Comparison of ENCODE assay signal across 20 mouse cellular contexts in the genomic region with DNA sequence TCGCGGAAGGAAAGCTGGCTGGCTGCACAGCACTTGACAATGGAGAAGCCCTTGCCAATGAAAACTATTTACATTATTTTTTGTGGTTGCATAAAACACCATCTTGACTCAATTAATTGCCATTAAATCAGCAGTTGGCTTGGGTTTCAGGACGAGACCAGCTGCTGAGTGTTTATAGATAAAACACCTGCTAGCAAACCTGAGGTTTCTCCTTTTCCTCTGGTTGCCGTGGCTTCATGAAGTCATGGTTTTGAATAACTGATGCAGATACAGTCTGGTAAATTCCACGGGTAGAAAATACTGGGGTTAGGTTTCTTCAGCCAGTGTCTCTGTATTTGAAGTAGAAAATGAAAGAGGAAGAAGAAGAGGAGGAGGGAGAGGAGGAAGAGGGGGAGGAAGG. TPM values are rescaled to one million over a fixed set of nuclear protein-coding genes. Genes with fewer than 3 reads are reported as not detected.
DNase-seq lines count a peak whose midpoint lies in the region; ATAC-seq and TF ChIP-seq lines count a peak whose summit lies in the region.
"Had no signal": no experiment of that assay in that cellular context is flagged by ENCODE, and none has a peak within 500 bp of the region (broad histone marks: within the 10 kb centered on the region; RNA-seq: fewer than 3 reads in every experiment).

No protein-coding gene starts in this region.

- H3K4me3 ChIP-seq in lung, embryonic 14.5 days (ENCODE audit: low read depth, low read length), result no peak overlapping the region
- H3K4me3 ChIP-seq in lung, postnatal 0 days (ENCODE audit: low read depth, low read length), result no peak overlapping the region
- H3K4me3 ChIP-seq in CH12.LX (replicated peaks in 1 of 3; ENCODE audit: low read depth in 2 of 3, low read length in 2 of 3, poor library complexity in 1 of 3) (peak overlapping the region in 1 of 3 experiments; percentile 38), myocyte (no peak overlapping the region)
- no peak overlapping the region for H3K4me3 ChIP-seq in heart, embryonic 11.5 days (ENCODE audit: low read depth, low read length)
- H3K4me3 ChIP-seq: embryonic facial prominence, embryonic 13.5 days; forebrain, embryonic 13.5 days; gastrocnemius, adult 2 months; heart, embryonic 13.5 days; hindbrain, embryonic 15.5 days had no signal

- no peak overlapping the region for H3K9ac ChIP-seq in lung, embryonic 14.5 days
- no peak overlapping the region for H3K9ac ChIP-seq in lung, postnatal 0 days (replicated peaks; ENCODE audit: low read depth)
- peak overlapping the region; percentile 23; the same call in 1 of the 2 replicates for H3K9ac ChIP-seq in CH12.LX (ENCODE audit: insufficient read depth, low read depth)
- H3K9ac ChIP-seq in heart, embryonic 11.5 days (ENCODE audit: low read depth, low read length), result no peak overlapping the region
- H3K9ac ChIP-seq: embryonic facial prominence, embryonic 13.5 days; forebrain, embryonic 13.5 days; heart, embryonic 13.5 days; hindbrain, embryonic 15.5 days had no signal

- no peak for TF ChIP-seq RAD21 in CH12.LX (IDR thresholded peaks at IDR 0.05; ENCODE audit: low read depth, low read length)

- H3K4me2 ChIP-seq in lung, embryonic 14.5 days, result no peak overlapping the region
- H3K4me2 ChIP-seq in lung, postnatal 0 days (replicated peaks; ENCODE audit: low read depth, low read length), result no peak overlapping the region
- H3K4me2 ChIP-seq in CH12.LX (ENCODE audit: insufficient read depth, low read depth, poor library complexity, severe bottlenecking) (peak overlapping the region; percentile 80), myocyte (ENCODE audit: low read depth) (peak overlapping the region; percentile 56)
- H3K4me2 ChIP-seq in heart, embryonic 11.5 days, result no peak overlapping the region
- H3K4me2 ChIP-seq: embryonic facial prominence, embryonic 13.5 days; forebrain, embryonic 13.5 days; heart, embryonic 13.5 days; hindbrain, embryonic 15.5 days had no signal

- TF ChIP-seq EP300 in lung, postnatal 0 days (IDR thresholded peaks at IDR 0.05), result no peak
- TF ChIP-seq EP300 in CH12.LX (IDR thresholded peaks at IDR 0.05; ENCODE audit: low read length), result 0 out of 2 replicates have a peak, but pooled peaks have one; percentile 12

- no peaks in the 10 kb centered on the region for H3K9me3 ChIP-seq in lung, embryonic 14.5 days (ENCODE audit: low read depth, low read length)
- no peaks in the 10 kb centered on the region for H3K9me3 ChIP-seq in lung, postnatal 0 days (ENCODE audit: low read length)
- no peaks in the 10 kb centered on the region for H3K9me3 ChIP-seq in CH12.LX (replicated peaks; ENCODE audit: low read length)
- no peaks in the 10 kb centered on the region for H3K9me3 ChIP-seq in heart, embryonic 11.5 days (replicated peaks; ENCODE audit: control insufficient read depth, low read length)
- H3K9me3 ChIP-seq: embryonic facial prominence, embryonic 13.5 days; forebrain, embryonic 13.5 days; heart, embryonic 13.5 days; hindbrain, embryonic 15.5 days had no signal

- H3K79me2 ChIP-seq in CH12.LX (replicated peaks; ENCODE audit: control insufficient read depth, extremely low read depth, insufficient read depth, poor library complexity, severe bottlenecking) (no peaks in the 10 kb centered on the region), myocyte (ENCODE audit: control insufficient read depth, insufficient read depth) (no peaks in the 10 kb centered on the region)

- in situ Hi-C loops in CH12.LX (cut with MboI; ENCODE audit: low pct_ligation_motif_present, low pct_unique_long_range_greater_than_20kb, low sequenced_read_pairs), result loop anchor here (5.0 kb wide), 2 partner anchors 130 to 300 kb away; no protein-coding TSS in a partner anchor

- TF ChIP-seq POLR2A in CH12.LX (IDR thresholded peaks at IDR 0.05; ENCODE audit: low read depth, low read length) (no peak), myocyte (IDR thresholded peaks at IDR 0.05; ENCODE audit: insufficient read length, low read depth) (no peak)

- dilution Hi-C loops in CH12.LX (cut with MboI; ENCODE audit: extremely low pct_ligation_motif_present, extremely low pct_unique_long_range_greater_than_20kb, low sequenced_read_pairs), result no loop called here

- DNase-seq in lung, embryonic 14.5 days, result peak; percentile 15
- no peak for DNase-seq in lung, postnatal 0 days (ENCODE audit: low spot score)
- DNase-seq in 416B (ENCODE audit: low read depth), result peak; percentile 28
- DNase-seq in CH12.LX (ENCODE audit: extremely low read depth), result peak; percentile 51
- DNase-seq: adrenal gland, adult 2 months; cerebellum, adult 11-12 months; cerebellum, adult 9-10 months; cerebellum, postnatal 25 days; gastrocnemius, adult 2 months; gastrocnemius, postnatal 25 days; heart, postnatal 36 days had no signal

- no peak overlapping the region for H3ac ChIP-seq in myocyte (ENCODE audit: control insufficient read depth, insufficient read length)

- H3K36me3 ChIP-seq in lung, embryonic 14.5 days (ENCODE audit: insufficient read depth), result no peaks in the 10 kb centered on the region
- H3K36me3 ChIP-seq in lung, postnatal 0 days (ENCODE audit: insufficient read depth, low read length), result no peaks in the 10 kb centered on the region
- H3K36me3 ChIP-seq in CH12.LX (replicated peaks in 1 of 2; ENCODE audit: control insufficient read depth in 1 of 2, insufficient read depth in 1 of 2, low read length in 1 of 2) (no peaks in the 10 kb centered on the region), myocyte (ENCODE audit: control insufficient read depth, insufficient read depth) (no peaks in the 10 kb centered on the region)
- H3K36me3 ChIP-seq in heart, embryonic 11.5 days (ENCODE audit: control insufficient read depth, insufficient read depth, low read length), result no peaks in the 10 kb centered on the region
- H3K36me3 ChIP-seq: embryonic facial prominence, embryonic 13.5 days; heart, embryonic 13.5 days; hindbrain, embryonic 15.5 days had no signal

- TF ChIP-seq CTCF in lung, embryonic 14.5 days (IDR thresholded peaks at IDR 0.05; ENCODE audit: low read depth), result no peak
- TF ChIP-seq CTCF in lung, postnatal 0 days (IDR thresholded peaks at IDR 0.05), result no peak
- TF ChIP-seq CTCF in CH12.LX (conservative IDR thresholded peaks at IDR 0.05 in 1 of 2, IDR thresholded peaks at IDR 0.05 in 1 of 2; ENCODE audit: low read depth in 2 of 2, low read length in 2 of 2), result no peak

- no peak for ATAC-seq in lung, embryonic 14.5 days (ENCODE audit: insufficient read depth)
- ATAC-seq in lung, postnatal 0 days, result no peak
- ATAC-seq in heart, embryonic 11.5 days (replicated peaks; ENCODE audit: insufficient number of reproducible peaks, low FRiP score, low TSS enrichment), result no peak
- ATAC-seq in inflammation-experienced regulatory T-cells, adult 6 months, result no peak
- ATAC-seq: CD4-positive, CD25-positive, alpha-beta regulatory T cell, adult 4 months; forebrain, embryonic 13.5 days had no signal

- H3K27me3 ChIP-seq in lung, embryonic 14.5 days (ENCODE audit: insufficient read depth, low read length), result peaks cover 7% of the 10 kb centered on the region; the same call in 1 of the 2 replicates
- H3K27me3 ChIP-seq in lung, postnatal 0 days (replicated peaks; ENCODE audit: insufficient read depth, low read length), result no peaks in the 10 kb centered on the region
- peaks cover 10% of the 10 kb centered on the region for H3K27me3 ChIP-seq in CH12.LX (replicated peaks)
- H3K27me3 ChIP-seq in myocyte (ENCODE audit: control insufficient read depth, insufficient read depth, insufficient read length), result peaks cover 30% of the 10 kb centered on the region
- H3K27me3 ChIP-seq in heart, embryonic 11.5 days (ENCODE audit: control insufficient read depth, insufficient read depth, low read length), result peaks cover 16% of the 10 kb centered on the region; the same call in 1 of the 2 replicates

- H3K27ac ChIP-seq in lung, embryonic 14.5 days (ENCODE audit: low read depth), result no peak overlapping the region
- no peak overlapping the region for H3K27ac ChIP-seq in lung, postnatal 0 days (ENCODE audit: low read length)
- H3K27ac ChIP-seq in CH12.LX (ENCODE audit: insufficient read depth, low read depth), result no peak overlapping the region
- H3K27ac ChIP-seq in heart, embryonic 11.5 days (ENCODE audit: low read depth, low read length), result no peak overlapping the region
- H3K27ac ChIP-seq: embryonic facial prominence, embryonic 13.5 days; forebrain, embryonic 13.5 days; gastrocnemius, adult 2 months; heart, embryonic 13.5 days; hindbrain, embryonic 15.5 days had no signal

- H3K4me1 ChIP-seq in lung, embryonic 14.5 days (ENCODE audit: insufficient read depth), result no peaks in the 10 kb centered on the region
- peaks cover 7% of the 10 kb centered on the region; the same call in 1 of the 2 replicates for H3K4me1 ChIP-seq in lung, postnatal 0 days (ENCODE audit: insufficient read depth, low read depth, low read length)
- peaks cover 4 to 32% of the 10 kb centered on the region in 2 experiments; a peak in 3 of 4 replicates for H3K4me1 ChIP-seq in CH12.LX (ENCODE audit: control insufficient read depth in 1 of 2, insufficient read depth in 2 of 2)
- H3K4me1 ChIP-seq in heart, embryonic 11.5 days (ENCODE audit: control insufficient read depth, insufficient read depth, low read length), result peaks cover 7% of the 10 kb centered on the region

- 47% methylated on average over 5 of the region's 5 CpGs for WGBS in lung, embryonic 14.5 days
- WGBS in lung, postnatal 0 days, result 32% methylated on average over 5 of the region's 5 CpGs
- 65% methylated on average over 5 of the region's 5 CpGs for WGBS in heart, embryonic 11.5 days (ENCODE audit: insufficient replicate concordance)

RNA-seq across cellular contexts. Expression of a gene that starts 2.9 kb away (rescaled TPM):
- polyA plus RNA-seq in lung, embryonic 14.5 days (2014; fragmentation: Nextera tagmentation; extraction: Ambion mirVana), result 0.76 and 0.83 TPM in 2 replicates
- polyA plus RNA-seq in lung, postnatal 0 days (2015; fragmentation: Nextera tagmentation; extraction: Ambion mirVana), result 1.2 and 1.8 TPM in 2 replicates
- total RNA-seq in CH12.LX (2012; rRNA removed), result 0.25 TPM in 2 replicates
- total RNA-seq in CH12.LX (2014; rRNA removed), result 0.35 TPM in 1 of 2 replicates, not detected in the other
- 0.34 and 0.47 TPM in 2 replicates for polyA plus RNA-seq in CH12.LX (2012; ENCODE audit: insufficient read length, low read depth)
- 0.06 TPM for polyA plus RNA-seq in myocyte (2012; fragmentation: generic; extraction: Trizol)
- 0.23 and 0.31 TPM in 2 replicates for polyA plus RNA-seq in heart, embryonic 11.5 days (2014; fragmentation: Nextera tagmentation; extraction: Ambion mirVana)
- polyA plus RNA-seq in inflammation-experienced regulatory T-cells, adult 6 months (2017; shearing (Covaris generic)), result under 1 TPM in 2 of 3 experiments, not detected in 1; 0.73 to 0.95 TPM
- total RNA-seq: gastrocnemius, adult 2 months; gastrocnemius, postnatal 25 days; heart, adult 8-10 months; heart, postnatal 36 days had no signal

RNA-seq across cellular contexts. Expression of a gene that starts 8.1 kb away (rescaled TPM):
- 10.2 and 10.7 TPM in 2 replicates for polyA plus RNA-seq in lung, embryonic 14.5 days (2014; fragmentation: Nextera tagmentation; extraction: Ambion mirVana)
- 6.9 and 8.5 TPM in 2 replicates for polyA plus RNA-seq in lung, postnatal 0 days (2015; fragmentation: Nextera tagmentation; extraction: Ambion mirVana)
- total RNA-seq in CH12.LX (2012; rRNA removed) (10.9 and 12.0 TPM in 2 replicates), CH12.LX (2014; rRNA removed) (9.5 and 12.1 TPM in 2 replicates)
- polyA plus RNA-seq in CH12.LX (2012; ENCODE audit: insufficient read length, low read depth) (11.6 and 11.7 TPM in 2 replicates), myocyte (2012; fragmentation: generic; extraction: Trizol) (3.1 TPM)
- 6.1 and 7.7 TPM in 2 replicates for polyA plus RNA-seq in heart, embryonic 11.5 days (2014; fragmentation: Nextera tagmentation; extraction: Ambion mirVana)
- 10 to 100 TPM; 15.4 to 23.6 (median 18.4) TPM for polyA plus RNA-seq in inflammation-experienced regulatory T-cells, adult 6 months (2017; shearing (Covaris generic))

Comparison
In these comparisons a context has a peak if more than half of its experiments do, and no peak if none do; other contexts are left out.
1. H3K4me2 ChIP-seq: peak in CH12.LX (single experiment) and myocyte (single experiment); none in lung, embryonic 14.5 days (single experiment), lung, postnatal 0 days (single experiment) and heart, embryonic 11.5 days (single experiment).